Mouse (Mus musculus) retina, postnatal 1 day (tissue): ENCODE measurements at regions not wholly inside any gene's neighbourhood (a gene's known extent, or its start where the extent isn't known, plus 50 kb on each side); places are given as distances from the start of the nearest gene placed in this dataset.

ENCODE experiments used
- DNase-seq: peaks from one replicate; pipeline ENCODE4 v3.0.0-alpha.2; 2012

GRCm38 (mm10) chr10:126480382-126480781, 420.8 kb downstream of the Atp23 start:
- no peak for DNase-seq

DNA sequence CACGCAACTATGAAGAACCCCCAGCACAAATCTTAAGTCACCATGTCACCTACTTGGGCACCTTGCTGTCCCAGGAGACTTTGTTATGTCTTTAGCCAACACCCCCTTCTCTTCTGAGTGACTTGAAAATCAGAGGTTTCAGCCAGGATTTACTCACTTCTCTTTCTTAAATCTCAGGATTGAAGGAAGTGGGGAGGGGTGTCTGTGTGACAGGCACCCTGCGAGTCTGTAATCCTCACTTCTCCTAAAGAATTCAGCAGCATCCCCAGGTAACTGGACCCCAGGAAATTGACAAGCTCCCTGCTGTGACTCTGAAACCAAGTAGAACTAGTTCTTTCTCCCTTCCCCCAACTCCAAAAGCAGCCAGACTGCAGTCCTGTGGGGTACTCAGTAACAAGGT, 421.4 kb downstream of the Atp23 start:
- DNase-seq: no peak

DNA sequence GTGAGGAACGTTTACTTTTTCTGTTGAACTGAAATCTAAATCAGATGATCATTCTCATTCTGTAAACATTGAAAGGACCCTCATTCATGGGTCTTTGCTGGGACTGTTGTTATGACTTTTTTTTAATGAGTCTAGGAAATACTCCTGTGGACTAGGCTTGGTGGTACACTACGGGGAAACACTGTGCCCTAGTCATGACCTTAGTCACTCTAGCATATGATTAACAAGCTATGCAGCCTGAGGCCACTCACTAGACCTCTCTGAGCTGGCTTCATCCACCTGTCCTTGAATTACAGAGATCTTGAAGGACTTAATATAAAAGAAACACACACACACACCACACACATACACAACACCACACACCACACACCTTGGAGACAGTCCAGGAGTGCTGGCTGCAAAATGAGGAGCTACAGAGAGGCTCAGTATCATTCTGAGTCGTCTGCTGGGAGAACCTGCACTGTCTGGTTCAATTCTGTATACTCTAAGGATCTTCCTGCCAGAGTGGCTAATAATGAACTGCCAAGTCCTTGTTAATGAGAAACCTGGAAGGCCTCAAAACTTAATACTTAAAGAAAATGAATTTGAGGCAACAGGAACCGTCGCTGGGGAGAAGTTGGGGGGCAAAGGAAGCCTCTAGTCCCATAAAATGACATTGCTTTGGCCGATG, 428.0 kb downstream of the Atp23 start:
- no peak for DNase-seq

DNA sequence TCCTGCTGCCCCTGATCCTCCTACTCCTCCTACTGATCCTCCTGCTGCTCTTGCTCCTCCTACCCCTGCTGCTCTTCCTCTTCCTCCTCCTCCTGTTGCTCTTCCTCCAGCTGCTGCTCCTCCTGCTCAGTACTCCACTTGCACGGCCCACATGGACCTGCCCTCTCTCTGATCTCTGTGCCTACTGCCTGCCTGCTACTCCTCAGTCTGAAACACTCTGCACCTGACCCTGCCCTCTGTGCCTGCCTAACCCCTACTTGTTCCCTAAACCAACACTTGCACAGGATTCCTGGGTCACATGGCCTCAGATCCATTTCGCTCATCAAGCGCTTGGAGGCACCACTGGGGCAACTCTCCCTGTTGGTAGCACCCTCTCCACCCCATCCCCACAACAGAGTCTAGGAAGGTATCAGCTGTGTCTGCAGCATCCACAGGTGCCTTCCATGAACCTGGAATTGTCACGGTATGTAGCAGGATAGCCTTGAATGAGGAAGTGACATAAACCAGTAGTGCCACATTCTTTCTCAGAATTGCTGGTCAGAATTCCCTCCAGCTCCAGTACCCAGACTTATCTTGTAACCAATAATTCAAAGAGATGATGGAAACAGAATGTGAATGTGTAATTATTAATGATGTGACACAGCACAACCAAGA, 430.2 kb downstream of the Atp23 start:
- no peak for DNase-seq

- no peak for DNase-seq
These were observed 438.4 kb downstream of the Atp23 start for GRCm38 (mm10) chr10:126462770-126463169.

- no peak for DNase-seq
These were observed 442.6 kb downstream of the Atp23 start for GRCm38 (mm10) chr10:126458523-126458922.

- DNase-seq: no peak
These were observed 448.2 kb downstream of the Atp23 start for GRCm38 (mm10) chr10:126452757-126453528.

- DNase-seq: no peak
These were observed 449.0 kb downstream of the Atp23 start for GRCm38 (mm10) chr10:126452057-126452622.

DNA sequence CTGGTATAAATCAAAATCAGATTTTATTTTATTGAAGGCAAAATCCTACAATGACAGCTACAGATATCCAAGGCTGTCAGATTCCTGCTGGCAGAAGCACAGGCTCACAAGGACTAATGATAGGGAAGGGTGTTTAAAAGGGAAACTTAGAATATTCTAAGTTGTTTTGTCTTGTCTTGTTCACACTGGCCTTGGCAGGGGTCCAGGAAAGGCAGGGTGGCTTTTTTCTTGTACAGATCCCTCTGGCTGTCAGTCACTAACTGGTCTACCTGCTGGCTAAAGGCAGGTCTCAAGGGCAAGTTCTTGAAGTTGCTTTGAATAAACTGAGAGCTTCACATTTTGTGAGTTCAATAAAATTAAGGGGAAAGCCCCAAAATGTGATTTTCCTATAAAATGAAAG, 465.3 kb downstream of the Lrig3 start:
- DNase-seq: no peak

GRCm38 (mm10) chr10:126430346-126430745, 464.4 kb downstream of the Lrig3 start:
- no peak for DNase-seq

- DNase-seq: no peak
These were observed 463.5 kb downstream of the Lrig3 start for GRCm38 (mm10) chr10:126429502-126429901.

- peak; percentile 28 for DNase-seq
These were observed 456.1 kb downstream of the Lrig3 start for GRCm38 (mm10) chr10:126422066-126422465.

DNA sequence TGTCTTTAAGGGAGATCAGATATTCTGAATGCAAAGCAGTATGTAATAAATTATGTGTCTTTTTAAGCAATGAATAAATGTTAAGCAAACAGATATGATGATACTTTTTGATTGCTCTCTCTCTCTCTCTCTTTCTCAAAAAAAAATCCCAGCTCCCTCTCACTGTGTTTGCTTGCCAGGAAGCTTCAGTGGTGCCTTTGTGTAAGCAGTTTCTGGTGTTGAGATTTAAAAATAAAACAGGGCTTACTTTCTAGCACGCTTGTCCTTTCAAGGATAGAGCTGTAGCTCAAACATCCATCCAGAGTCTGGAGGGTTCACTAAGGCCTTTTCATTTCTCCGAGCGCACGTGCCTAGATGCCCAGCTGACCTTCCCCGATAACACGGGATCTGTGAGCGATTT, 447.8 kb downstream of the Lrig3 start:
- no peak for DNase-seq

DNA sequence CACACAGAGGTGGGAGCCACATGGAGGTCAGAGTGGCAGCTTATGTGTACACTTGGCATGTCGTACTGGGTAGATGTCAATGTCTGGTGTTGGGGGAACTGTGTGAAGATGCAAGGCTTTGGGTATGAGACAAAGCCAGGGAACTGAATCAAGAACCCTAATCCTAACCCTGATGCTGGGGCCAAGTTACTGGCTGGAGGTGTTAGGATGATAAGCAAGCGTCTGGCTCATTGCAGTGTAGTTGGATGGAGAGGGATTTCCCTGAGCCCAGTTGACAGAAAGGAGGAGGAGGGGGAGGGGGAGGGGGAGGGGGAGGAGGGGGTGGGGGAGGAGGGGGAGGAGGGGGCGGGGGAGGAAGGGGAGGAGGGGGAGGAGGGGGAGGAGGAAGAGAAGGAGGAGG, 426.3 kb downstream of the Lrig3 start:
- DNase-seq: no peak

GRCm38 (mm10) chr10:126391770-126392169, 425.8 kb downstream of the Lrig3 start:
- no peak for DNase-seq

DNA sequence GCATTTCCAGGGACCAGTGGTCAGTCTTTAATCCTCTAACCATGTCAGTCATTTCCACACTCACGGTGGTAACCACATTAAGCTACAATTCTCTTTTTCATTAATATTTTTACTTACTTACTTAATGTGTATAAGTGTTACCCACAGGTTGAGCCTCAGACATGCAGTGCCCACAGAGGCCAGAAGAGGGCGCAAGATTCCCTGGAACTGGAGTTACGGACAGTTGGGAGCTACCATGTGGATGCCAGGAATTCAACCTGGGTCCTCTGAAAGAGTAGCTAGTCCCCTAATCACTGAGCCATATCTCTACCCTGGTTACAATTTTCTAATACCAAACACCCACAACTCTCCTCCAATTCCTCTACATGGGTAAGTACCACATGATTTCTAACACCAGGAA, 420.5 kb downstream of the Lrig3 start:
- DNase-seq: no peak

GRCm38 (mm10) chr10:126385644-126386043, 419.7 kb downstream of the Lrig3 start:
- no peak for DNase-seq

DNA sequence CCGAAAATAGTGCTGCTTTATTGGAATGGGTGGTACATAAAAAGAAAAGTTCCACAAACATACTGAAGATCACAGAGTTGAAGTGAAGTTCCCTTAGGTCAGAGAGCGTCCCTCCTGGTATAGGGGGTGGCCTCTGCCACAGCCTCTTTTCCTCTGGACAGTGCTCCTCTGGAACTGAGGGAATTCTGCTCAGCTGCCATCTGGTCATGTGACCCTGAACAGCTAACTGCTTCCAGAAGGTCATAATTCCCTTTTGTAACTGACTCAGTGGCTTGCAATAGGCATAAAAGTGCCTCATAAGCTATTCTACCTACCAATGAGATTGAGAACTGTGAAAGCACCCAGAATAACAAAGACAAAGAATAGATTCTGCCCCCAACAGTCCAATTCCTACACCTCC, 414.4 kb downstream of the Lrig3 start:
- no peak for DNase-seq

GRCm38 (mm10) chr10:126379239-126379638, 413.3 kb downstream of the Lrig3 start:
- peak; percentile 29 for DNase-seq

DNA sequence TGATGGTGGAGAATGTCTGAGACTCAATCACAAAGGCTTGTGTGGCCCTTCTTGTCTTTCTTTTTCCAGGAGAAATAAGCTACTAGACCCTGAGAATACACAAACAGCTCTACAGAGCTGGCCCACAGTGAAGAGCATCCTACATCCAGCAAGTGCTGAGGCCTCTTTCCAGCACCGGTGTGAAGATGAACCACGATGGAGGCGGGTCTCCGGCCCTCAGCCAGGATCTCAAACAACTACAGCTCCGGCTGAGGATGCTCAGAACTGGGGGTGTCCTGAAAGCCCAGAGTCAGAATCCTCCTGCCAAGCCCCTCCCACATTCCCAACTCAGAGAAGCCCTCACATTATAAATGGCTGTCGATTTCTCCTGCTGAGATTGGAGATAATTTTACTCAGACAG, 407.9 kb downstream of the Lrig3 start:
- DNase-seq: no peak

GRCm38 (mm10) chr10:126371881-126372280, 405.9 kb downstream of the Lrig3 start:
- no peak for DNase-seq

DNA sequence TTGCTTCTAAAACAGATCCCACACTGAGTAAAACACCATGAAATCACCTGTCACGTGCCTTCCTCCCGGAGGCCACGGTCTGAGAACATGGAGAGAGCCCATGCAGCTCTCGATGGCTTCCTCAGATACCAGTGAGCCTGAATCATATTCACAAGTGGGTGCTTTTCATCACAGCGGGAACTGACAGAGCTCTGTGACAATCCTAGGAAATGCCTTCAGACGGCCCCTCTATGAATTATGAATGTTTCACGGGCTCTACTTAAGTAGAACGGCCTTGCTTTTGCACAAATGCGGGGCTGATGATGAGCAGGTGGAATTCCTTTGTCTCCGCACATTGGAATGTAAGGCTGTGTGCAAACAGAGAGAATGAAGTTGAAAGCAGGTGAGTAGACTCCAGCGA, 383.1 kb downstream of the Lrig3 start:
- peak; percentile 25 for DNase-seq

- DNase-seq: no peak
These were observed 371.5 kb downstream of the Lrig3 start for GRCm38 (mm10) chr10:126337426-126337825.

GRCm38 (mm10) chr10:126333786-126334185, 367.8 kb downstream of the Lrig3 start:
- DNase-seq: no peak
